Mouse (Mus musculus) lung, postnatal 36 days (tissue): ENCODE results near the gene Fam13a.

Experiments used
- DNase-seq: peaks from one replicate; pipeline ENCODE4 v3.0.0; 2022; ENCODE audit warnings: mixed read lengths

Gene Fam13a

GRCm38 (mm10) chr6:59024164-59024724, at the start of gene Fam13a:
Fam13a (minus strand) TSS chr6:59024549.
- peak; percentile 92 for DNase-seq

DNA sequence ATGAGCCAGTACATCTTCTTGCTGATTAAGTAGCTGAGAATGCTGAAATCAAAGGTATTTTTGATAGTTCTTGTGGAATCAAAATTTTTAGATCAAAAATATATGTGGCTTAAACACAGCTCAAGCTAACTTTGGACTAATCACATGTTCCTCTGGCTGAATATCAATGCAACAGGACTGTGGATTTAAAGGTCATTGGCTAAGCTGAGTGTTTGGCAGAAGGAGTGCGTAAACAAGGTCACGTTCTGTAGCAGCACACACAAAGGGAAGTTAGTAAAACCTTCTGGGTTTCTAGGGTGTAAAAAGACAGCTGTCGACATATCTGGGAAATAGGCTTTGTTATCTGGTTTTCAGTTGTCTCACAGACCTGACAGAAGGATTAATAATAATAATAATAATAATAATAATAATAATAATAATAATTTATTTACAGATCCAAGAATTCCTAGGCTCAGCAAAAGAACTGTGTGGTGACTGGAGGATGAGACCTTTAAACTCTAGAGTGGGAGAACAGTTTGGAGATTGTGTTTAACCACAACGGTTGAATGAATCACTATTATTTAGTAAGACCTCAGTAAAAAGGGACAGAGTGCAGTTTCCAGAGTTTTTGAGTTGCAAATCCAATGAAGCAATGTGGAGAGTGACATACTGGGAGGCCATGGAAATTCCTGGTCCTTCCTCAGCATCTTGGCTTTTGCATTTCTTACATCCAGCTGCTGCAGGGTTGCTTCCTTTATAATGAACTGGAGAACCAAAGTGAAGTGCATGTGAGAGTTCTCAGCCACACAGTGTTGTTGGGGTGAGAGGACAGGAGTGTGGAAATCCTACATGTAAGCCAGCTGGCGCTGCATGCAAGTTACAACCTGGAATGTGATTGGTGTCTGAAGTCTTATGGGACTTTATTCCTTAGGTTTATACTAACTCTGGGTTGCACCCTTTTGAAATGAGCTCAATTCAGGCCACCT, 48.0 kb upstream of the Fam13a start:
- DNase-seq = peak; percentile 44

- DNase-seq = peak; percentile 39
Measured at GRCm38 (mm10) chr6:59071691-59072090, 47.3 kb upstream of the Fam13a start.

DNA sequence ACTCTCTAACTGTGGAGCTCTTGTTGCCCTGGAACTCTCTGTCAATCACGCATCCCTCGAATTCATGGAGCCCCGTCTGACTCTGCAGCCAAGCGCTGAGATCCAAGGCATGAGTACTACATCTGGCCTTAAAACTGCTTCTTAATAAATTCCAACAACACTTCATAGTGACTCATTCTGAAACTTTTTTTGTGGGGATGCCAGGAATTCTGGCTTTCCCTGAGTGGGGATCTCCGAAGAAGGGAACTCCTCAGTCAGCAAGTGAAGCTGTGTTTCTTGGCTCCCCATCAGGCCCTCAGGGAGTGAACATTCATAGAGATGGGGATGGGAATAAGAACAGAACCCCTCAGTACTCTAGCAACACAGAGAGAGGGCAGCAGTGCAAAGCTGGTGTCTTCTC, 43.8 kb upstream of the Fam13a start:
- peak; percentile 61 for DNase-seq

DNA sequence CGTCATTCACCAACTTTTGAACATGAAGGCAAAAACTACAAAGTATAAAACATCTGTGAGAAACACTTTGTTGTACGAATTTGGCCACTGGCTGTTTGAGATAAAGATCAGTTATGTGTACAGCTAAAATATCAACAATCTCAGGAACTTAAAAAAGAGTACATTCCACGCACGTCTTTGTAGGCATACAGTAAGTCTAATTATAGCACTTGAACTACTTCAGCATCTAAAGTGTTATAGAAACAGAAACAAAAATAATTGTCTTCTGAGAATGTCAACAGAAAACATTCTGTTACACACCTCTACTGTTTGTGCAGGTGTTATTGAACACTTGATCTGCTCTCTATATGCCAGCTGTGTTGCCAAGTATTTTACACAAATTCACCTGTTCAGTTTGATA, 40.1 kb upstream of the Fam13a start:
- peak; percentile 17 for DNase-seq

DNA sequence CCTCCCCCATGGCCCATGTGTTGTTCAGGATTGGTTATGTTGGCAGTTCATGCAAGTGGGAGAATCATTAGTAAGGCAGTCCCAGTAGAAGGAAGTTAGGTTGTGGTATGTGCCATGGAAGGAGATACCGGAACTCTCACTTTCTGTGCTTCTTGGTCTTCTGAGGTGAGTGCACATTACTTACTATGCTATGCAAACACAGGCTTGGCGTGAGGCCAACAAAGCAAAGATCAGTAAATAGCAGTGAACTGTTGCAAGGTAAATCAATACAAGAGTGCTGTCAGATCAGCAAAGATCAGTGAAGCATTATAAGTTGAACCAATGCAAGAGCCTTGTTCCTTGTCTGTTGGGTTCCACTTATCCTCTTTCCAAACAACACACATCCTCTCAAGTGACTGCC, 28.9 kb upstream of the Fam13a start:
- no peak for DNase-seq

GRCm38 (mm10) chr6:59039719-59040118, 15.4 kb upstream of the Fam13a start:
- peak; percentile 58 for DNase-seq

DNA sequence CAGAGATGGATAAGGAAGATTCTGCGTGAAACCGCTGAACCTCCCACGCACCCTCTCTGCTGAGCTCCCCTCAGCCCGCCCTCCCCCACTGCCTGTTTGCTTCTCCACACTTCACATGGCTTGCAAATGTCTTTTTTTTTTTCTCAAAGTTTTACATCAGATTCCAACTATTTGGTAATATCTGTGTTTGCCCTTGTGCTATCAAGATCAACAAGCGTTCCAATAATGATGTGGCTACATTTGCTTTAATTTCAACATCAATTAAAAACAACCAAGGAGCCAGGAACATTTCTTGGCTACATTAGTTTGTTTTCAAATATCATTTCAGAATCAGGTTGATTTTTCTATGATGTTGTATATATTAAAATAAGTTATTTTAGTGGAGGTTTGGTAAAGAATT, 8.4 kb upstream of the Fam13a start:
- DNase-seq = no peak

DNA sequence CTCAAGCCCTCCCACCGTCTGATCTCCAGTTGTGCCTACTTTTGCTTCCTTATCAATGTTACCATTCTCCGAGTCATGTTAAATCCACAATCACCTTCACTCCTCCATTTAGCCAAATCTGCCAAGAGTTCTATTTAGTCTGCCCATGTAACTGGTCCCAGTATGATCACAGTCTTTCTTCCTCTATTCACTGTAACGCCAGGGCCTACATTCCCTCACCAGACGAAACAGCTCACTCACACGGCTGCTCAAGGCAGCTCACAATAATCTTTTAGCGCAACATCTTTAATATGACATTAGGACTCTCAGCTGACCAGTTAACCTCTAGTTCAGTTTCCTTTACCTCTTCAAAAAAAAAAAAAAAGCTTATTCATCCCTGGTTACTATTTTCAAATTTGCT, 7.2 kb upstream of the Fam13a start:
- DNase-seq = peak; percentile 55

- no peak for DNase-seq
Measured at GRCm38 (mm10) chr6:59030667-59031066, 6.3 kb upstream of the Fam13a start.

DNA sequence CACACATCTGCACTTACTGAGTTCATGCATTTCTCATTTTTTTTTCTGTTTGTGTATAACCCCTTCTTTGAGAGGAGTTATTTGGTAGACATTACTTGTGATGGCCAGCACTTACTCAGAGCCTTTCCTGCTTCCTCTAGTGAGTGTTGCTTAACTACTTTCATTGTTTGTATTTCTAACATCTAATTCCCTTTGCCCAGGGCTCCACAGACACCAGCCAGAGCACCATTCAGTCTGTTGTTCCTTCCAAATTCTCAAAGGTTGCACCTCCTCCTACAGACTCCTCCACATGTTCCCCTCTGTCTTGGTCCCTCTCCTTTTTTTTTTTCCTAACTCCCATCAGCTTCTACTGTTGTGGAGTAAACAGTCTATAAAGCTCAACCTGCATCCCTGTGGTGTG, 5.7 kb upstream of the Fam13a start:
- DNase-seq = no peak

DNA sequence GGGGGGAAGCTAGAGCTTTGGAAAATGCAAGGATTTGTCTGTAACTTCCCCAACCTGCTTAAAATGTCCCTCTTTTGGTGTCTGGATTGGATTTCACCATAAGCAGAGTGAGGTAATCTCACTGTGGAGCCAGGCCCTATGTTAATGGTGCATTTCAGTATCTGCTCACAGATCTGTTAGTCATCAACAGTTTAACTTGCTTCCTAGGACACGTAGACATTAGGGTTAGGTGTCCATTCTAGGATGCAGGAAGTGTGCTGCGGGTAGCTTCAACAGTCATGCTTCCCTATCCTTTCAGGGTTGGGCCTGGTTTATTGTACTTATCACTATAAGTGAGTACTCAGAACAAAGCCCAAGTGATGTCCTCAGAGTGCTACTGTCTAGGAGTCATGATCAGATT, 4.5 kb upstream of the Fam13a start:
- no peak for DNase-seq

DNA sequence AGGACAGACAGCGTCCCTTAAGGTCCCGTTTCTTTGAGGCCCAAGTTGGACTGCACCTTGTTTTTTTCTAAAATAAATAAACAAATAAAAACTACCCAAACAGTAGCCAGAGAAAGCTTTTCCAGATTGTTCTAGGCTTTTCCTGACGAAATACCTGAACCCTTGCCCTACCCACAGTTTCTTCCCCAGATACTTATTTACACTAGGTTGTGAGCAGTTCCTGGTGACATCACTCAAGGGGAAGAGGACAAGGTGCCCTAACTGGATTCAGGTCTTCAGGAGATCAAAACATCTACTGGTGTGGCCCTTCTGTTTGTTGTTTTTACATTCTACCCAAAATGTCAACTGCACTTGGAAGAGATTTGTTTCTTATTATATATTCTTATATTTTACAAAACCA, 457 bp upstream of the Fam13a start:
- DNase-seq = no peak

GRCm38 (mm10) chr6:59023455-59024163, 740 bp downstream of the Fam13a start:
- DNase-seq = no peak

DNA sequence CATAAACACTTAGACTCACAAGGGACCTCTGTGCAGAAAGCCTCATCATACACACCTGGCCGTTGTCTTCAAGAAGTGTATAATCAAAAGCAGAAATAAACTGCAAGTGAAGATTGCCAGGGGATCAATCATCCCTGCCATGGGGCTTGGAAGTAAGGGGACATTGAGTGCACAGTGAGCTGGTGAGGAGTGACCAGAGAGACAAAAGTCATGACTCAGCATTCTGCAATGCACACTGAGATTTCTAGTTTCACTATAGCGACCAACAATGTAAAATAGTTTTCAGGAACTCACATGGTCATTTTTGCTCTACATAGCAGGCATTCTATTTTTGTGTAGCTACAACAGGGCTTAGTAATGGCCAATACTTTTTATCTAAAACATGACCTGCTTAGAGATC, 1.7 kb downstream of the Fam13a start:
- no peak for DNase-seq

- peak; percentile 86 for DNase-seq
Measured at GRCm38 (mm10) chr6:59020346-59020745, 4.0 kb downstream of the Fam13a start.

DNA sequence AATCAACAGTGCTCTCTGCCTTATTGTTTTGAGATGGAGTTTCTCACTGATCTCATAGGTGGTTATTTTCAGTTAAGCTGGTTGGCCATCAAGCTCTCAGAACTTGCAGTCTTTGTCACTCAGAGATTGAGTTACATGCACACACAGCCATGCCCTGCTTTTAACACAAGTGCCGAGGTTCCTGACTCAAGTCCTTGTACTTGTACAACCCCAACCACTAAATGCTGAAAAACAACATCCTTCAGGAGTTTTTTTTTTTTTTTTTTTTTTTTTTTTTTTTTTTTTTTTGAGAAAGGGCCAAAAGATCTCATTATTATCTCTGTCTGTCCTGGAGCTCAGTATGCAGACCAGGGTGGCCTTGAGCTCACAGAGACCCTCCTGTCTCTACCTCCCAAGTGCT, 4.5 kb downstream of the Fam13a start:
- DNase-seq = no peak

GRCm38 (mm10) chr6:59016336-59016832, 8.0 kb downstream of the Fam13a start:
- no peak for DNase-seq

GRCm38 (mm10) chr6:59014760-59015159, 9.6 kb downstream of the Fam13a start:
- no peak for DNase-seq

GRCm38 (mm10) chr6:59014088-59014759, 10.1 kb downstream of the Fam13a start:
- peak; percentile 42 for DNase-seq

- no peak for DNase-seq
Measured at GRCm38 (mm10) chr6:59010792-59011191, 13.6 kb downstream of the Fam13a start.

GRCm38 (mm10) chr6:59004630-59005029, 19.7 kb downstream of the Fam13a start:
- no peak for DNase-seq

DNA sequence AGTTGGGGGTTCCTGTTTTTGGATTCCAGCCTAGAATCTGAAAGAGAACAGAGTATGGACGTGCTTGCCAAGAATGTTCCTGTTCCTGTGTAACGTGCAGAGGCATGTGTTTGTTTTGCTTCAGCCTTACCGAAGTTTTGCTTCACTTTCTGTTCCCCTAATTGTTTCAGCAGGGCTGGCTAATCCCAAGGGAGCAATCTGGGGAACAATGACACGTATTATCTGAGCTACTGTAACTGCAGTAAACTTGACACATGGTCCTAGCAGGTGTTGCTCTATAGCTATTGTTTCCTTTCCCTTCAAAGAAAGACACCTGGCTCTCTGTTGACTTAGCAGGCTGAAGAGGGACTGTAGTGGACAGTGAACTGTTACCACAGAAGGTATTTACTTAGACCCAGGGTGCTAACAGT, 25.3 kb downstream of the Fam13a start:
- DNase-seq = peak; percentile 59
